Mouse (Mus musculus) gastrocnemius, adult 18-20 months (tissue): ENCODE measurements around the gene Stk32c. TPM values are rescaled to one million over a fixed set of nuclear protein-coding genes. Genes with fewer than 3 reads are reported as not detected.
A peak's percentile ranks its signal among the peaks of the same experiment; 100 is the strongest.

Experiments
- DNase-seq: peaks from one replicate; pipeline ENCODE4 v3.0.0; 2021; ENCODE audit warnings: low spot score
- long read RNA-seq, 2 experiments: library from polyadenylated mRNA; stranded (forward); transcript quantifications; one replicate each; pipeline ENCODE4 v2.0.0; 2021
- total RNA-seq, 2 experiments: library from RNA; stranded (reverse); gene quantifications; 2 replicates each; pipeline ENCODE4 v1.2.3; 2021

Gene Stk32c
- under 1 TPM; 0.27 to 0.31 TPM for total RNA-seq
- long read RNA-seq, experiment 1 = 0 reads
- long read RNA-seq, experiment 2 = 0 reads

GRCm38 (mm10) chr7:139212754-139213745 is at the start of gene Stk32c, which contains the start of gene Lrrc27:
Gene Stk32c (minus strand): TSS chr7:139213307.
Gene Lrrc27 (plus strand): TSS chr7:139212988.
- DNase-seq = peak; percentile 98

GRCm38 (mm10) chr7:139257752-139258542 is 44.8 kb upstream of the Stk32c start:
- no peak for DNase-seq

- peak; percentile 73 for DNase-seq
These were observed 41.5 kb upstream of the Stk32c start for GRCm38 (mm10) chr7:139254626-139255025.

- no peak for DNase-seq
These were observed 40.4 kb upstream of the Stk32c start for GRCm38 (mm10) chr7:139253462-139253861.

- DNase-seq = no peak
These were observed 39.9 kb upstream of the Stk32c start for GRCm38 (mm10) chr7:139252986-139253385.

- no peak for DNase-seq
These were observed 39.5 kb upstream of the Stk32c start for GRCm38 (mm10) chr7:139252566-139252965.

- DNase-seq = peak; percentile 35
These were observed 38.8 kb upstream of the Stk32c start for GRCm38 (mm10) chr7:139251881-139252301.

GRCm38 (mm10) chr7:139249406-139250210 is 36.5 kb upstream of the Stk32c start:
- DNase-seq = no peak

- no peak for DNase-seq
These were observed 35.7 kb upstream of the Stk32c start for GRCm38 (mm10) chr7:139248615-139249405.

GRCm38 (mm10) chr7:139247881-139248614 is 34.9 kb upstream of the Stk32c start, which contains the start of gene Pwwp2b:
Gene Pwwp2b (plus strand): TSS chr7:139248482.
- DNase-seq = peak; percentile 75

- DNase-seq = peak; percentile 43
These were observed 34.1 kb upstream of the Stk32c start for GRCm38 (mm10) chr7:139246931-139247880.

- DNase-seq = no peak
These were observed 33.0 kb upstream of the Stk32c start for GRCm38 (mm10) chr7:139246086-139246485.

- no peak for DNase-seq
These were observed 26.3 kb upstream of the Stk32c start for GRCm38 (mm10) chr7:139239432-139239831.

- DNase-seq = peak; percentile 61
These were observed 22.7 kb upstream of the Stk32c start for GRCm38 (mm10) chr7:139235651-139236358.

GRCm38 (mm10) chr7:139234426-139235188 is 21.5 kb upstream of the Stk32c start:
- DNase-seq = peak; percentile 45

GRCm38 (mm10) chr7:139233714-139234113 is 20.6 kb upstream of the Stk32c start:
- peak; percentile 87 for DNase-seq

- no peak for DNase-seq
These were observed 17.1 kb upstream of the Stk32c start for GRCm38 (mm10) chr7:139230241-139230640.
